Mouse (Mus musculus) limb, embryonic 15.5 days (tissue): ENCODE measurements around the gene Plek2. TPM values are rescaled to one million over a fixed set of nuclear protein-coding genes. Genes with fewer than 3 reads are reported as not detected.

Experiments used
- ATAC-seq: fragments of 200-750 bp; cut with Nextera tagmentation; 2 replicates; pipeline ENCODE4 v1.8.0; 2017; ENCODE audit warnings: low read depth, moderate TSS enrichment; ENCODE audit not compliant: insufficient number of reproducible peaks, low FRiP score, low TSS enrichment
- H3K27ac ChIP-seq: fragments of 300-500 bp; sonication (generic); 2 replicates; pipeline ENCODE4 v1.5.1; 2015; ENCODE audit warnings: moderate library complexity, mild to moderate bottlenecking, inconsistent platforms
- H3K27me3 ChIP-seq: fragments of 300-500 bp; sonication (generic); 2 replicates; pipeline ENCODE4 v1.6.1; 2015; ENCODE audit warnings: inconsistent platforms
- H3K36me3 ChIP-seq: fragments of 300-500 bp; sonication (generic); 2 replicates; pipeline ENCODE4 v1.6.1; 2015; ENCODE audit warnings: inconsistent platforms
- H3K4me1 ChIP-seq: fragments of 300-500 bp; sonication (generic); 2 replicates; pipeline ENCODE4 v1.6.1; 2015; ENCODE audit warnings: inconsistent platforms
- H3K4me2 ChIP-seq: fragments of 300-500 bp; sonication (generic); 2 replicates; pipeline ENCODE4 v1.6.1; 2015; ENCODE audit warnings: mild to moderate bottlenecking, inconsistent platforms
- H3K4me3 ChIP-seq: fragments of 300-500 bp; sonication (generic); 2 replicates; pipeline ENCODE4 v1.5.1; 2015; ENCODE audit warnings: mild to moderate bottlenecking, inconsistent platforms
- H3K9ac ChIP-seq: fragments of 300-500 bp; sonication (generic); 2 replicates; pipeline ENCODE4 v1.6.1; 2015; ENCODE audit warnings: inconsistent platforms
- H3K9me3 ChIP-seq: fragments of 300-500 bp; sonication (generic); 2 replicates; pipeline ENCODE4 v1.6.1; 2016; ENCODE audit warnings: inconsistent platforms
- WGBS: fragments of 180-500 bp; shearing (Covaris S2); methylation state at CpG from one replicate; pipeline ENCODE4 v1.1.7; 2015; 5-methylcytosine and 5-hydroxymethylcytosine counted together
- polyA plus RNA-seq: library from polyadenylated mRNA; unstranded; fragments of >200 nt; fragmentation: Nextera tagmentation; extraction: Ambion mirVana; gene quantifications from 2 replicates; pipeline ENCODE4 v1.2.1, GENCODE M21; 2015

Gene Plek2
- polyA plus RNA-seq: 7.3 and 8.7 TPM in 2 replicates

DNA sequence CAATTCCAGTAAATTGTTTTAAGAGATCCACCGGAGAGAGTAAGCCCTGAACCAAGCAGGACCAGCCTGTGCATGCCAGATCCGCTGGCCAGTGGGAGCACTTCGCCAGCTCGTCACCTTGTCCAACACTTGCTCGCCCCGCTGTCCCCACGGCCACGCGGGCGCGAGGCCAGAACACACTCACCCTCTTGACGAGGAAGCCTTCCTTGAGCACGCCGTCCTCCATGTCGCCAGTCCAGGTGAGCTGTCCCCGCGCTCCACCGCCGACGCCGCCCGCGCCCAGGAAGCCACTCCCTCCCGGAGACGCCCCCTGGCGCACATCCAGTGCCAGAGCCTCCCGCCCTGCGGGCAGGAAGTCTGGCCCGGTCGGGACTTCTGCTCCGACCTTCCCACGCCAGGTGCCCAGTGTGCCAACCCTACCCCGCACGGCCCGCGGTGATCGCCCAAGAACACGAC, at the start of gene Plek2:
Gene Plek2 (minus strand): TSS at position 258 of the 456 bp plus-strand sequence.
- 2% methylated on average over 38 of the region's 38 CpGs for WGBS
- Histone ChIP-seq H3K4me1 (peaks cover 14% of the 10 kb centered on the region), H3K9ac (peak within 1 kb of the TSS; percentile 42; the same call in 1 of the 2 replicates), H3K4me3 (peak within 1 kb of the TSS; percentile 47), H3K36me3 (no peaks in the 10 kb centered on the region), H3K27me3 (peaks cover 32% of the 10 kb centered on the region), H3K4me2 (peak within 1 kb of the TSS; percentile 87), H3K27ac (no peak within 1 kb of the TSS), H3K9me3 (no peaks in the 10 kb centered on the region)
- ATAC-seq: no peak

DNA sequence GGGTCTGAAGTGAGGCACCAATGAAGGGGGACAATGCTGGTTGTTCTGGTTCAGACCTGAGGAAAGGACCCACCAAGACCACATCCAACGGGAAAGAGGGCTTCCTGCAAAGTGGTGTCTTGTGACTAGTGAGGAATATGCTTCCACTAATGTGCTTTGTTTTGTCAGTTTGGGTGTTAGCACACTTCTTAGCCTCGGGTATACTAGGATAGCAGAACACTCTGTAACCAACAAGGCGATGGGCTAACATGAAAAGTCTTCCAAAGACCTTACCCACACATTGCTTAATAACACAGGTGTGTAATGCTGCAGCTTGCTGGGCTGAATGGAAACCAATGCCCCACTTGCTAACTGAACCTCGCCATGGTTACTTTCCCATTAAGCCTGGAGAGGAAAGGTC, 49.6 kb upstream of the Plek2 start:
- Histone ChIP-seq H3K36me3 (no peaks in the 10 kb centered on the region), H3K4me1 (no peaks in the 10 kb centered on the region), H3K27ac (no peak overlapping the region), H3K4me3 (no peak overlapping the region), H3K4me2 (no peak overlapping the region), H3K9me3 (no peaks in the 10 kb centered on the region), H3K27me3 (no peaks in the 10 kb centered on the region), H3K9ac (no peak overlapping the region)
- 76% methylated on average over 4 of the region's 4 CpGs for WGBS
- ATAC-seq: no peak

DNA sequence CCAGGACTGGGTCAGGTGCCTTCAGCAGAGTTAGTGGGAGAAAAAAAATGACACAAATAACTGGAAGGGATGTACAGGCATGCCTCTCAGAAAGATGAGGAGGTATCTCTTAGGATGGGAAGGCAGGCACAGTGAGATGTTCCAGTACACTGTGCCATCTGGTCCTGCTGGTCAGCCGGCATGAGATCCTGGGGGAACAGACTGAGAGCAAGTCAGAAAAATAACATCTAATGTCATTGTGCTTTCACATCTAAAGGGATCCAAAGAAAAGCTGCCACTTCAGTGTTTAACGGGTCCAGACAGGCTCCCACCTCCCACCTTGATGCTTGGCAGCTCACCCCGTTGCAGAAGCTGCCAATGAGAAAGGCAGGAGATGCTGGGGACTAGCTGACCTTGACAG, 45.7 kb upstream of the Plek2 start:
- no peak for ATAC-seq
- Histone ChIP-seq H3K9me3 (no peaks in the 10 kb centered on the region), H3K27me3 (no peaks in the 10 kb centered on the region), H3K4me3 (no peak overlapping the region), H3K9ac (no peak overlapping the region), H3K4me1 (no peaks in the 10 kb centered on the region), H3K27ac (no peak overlapping the region), H3K36me3 (no peaks in the 10 kb centered on the region), H3K4me2 (no peak overlapping the region)
- WGBS: 53% methylated on average over 3 of the region's 3 CpGs

DNA sequence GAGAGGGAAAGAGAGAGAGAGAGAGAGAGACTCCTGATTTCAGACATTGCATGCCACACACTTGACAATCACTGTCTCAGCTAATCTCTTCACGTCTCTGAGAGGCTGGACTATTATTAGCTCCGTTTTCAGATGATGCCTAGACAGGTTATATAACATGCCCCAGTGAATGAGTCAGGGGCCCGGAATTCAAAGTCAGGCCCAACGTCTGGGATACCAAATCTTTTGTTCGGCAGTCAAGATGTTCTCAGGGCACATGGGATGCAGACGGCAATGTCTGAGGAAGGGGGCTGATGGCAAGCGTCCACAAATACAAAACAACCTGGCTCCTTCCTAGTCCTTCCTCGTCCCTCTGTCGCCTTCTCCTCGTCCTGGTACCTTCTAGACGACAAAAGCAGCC, 45.3 kb upstream of the Plek2 start:
- Histone ChIP-seq H3K4me2 (no peak overlapping the region), H3K4me1 (no peaks in the 10 kb centered on the region), H3K9me3 (no peaks in the 10 kb centered on the region), H3K9ac (no peak overlapping the region), H3K4me3 (no peak overlapping the region), H3K27ac (no peak overlapping the region), H3K36me3 (no peaks in the 10 kb centered on the region), H3K27me3 (no peaks in the 10 kb centered on the region)
- WGBS: 59% methylated on average over 11 of the region's 11 CpGs
- no peak for ATAC-seq

DNA sequence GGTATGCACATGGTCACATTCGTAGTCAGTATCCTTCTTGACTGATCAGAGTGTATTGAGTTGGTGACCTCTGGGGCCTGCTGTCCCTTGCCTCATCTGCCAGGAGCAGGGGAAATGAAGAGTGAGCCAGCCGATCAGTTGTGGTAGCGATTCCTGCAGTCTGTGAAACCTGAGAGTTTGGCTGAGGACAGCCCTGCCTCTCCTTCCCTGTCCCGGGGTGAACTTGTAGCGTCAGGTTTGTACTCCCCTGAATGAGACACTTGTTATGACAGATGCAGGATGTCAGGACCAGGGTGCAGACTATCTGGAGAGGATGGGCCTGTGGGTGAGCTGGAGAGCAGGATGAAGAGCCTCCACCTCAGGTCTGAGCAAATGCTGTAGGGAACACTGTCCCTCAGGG, 40.9 kb upstream of the Plek2 start:
- Histone ChIP-seq H3K36me3 (no peaks in the 10 kb centered on the region), H3K9me3 (no peaks in the 10 kb centered on the region), H3K27ac (no peak overlapping the region), H3K4me2 (no peak overlapping the region), H3K27me3 (no peaks in the 10 kb centered on the region), H3K4me3 (no peak overlapping the region), H3K9ac (no peak overlapping the region), H3K4me1 (no peaks in the 10 kb centered on the region)
- ATAC-seq: no peak
- WGBS: 41% methylated on average over 5 of the region's 5 CpGs

- H3K36me3 ChIP-seq: no peaks in the 10 kb centered on the region
- no peaks in the 10 kb centered on the region for H3K27me3 ChIP-seq
- H3K9ac ChIP-seq: no peak overlapping the region
- no peaks in the 10 kb centered on the region for H3K9me3 ChIP-seq
- no peak overlapping the region for H3K4me2 ChIP-seq
- H3K4me1 ChIP-seq: no peaks in the 10 kb centered on the region
- no peak for ATAC-seq
- H3K4me3 ChIP-seq: no peak overlapping the region
- no peak overlapping the region for H3K27ac ChIP-seq
- 72% methylated on average over 6 of the region's 6 CpGs for whole genome bisulfite sequencing
Measured at GRCm38 (mm10) chr12:78947161-78947560, 40.4 kb upstream of the Plek2 start.

DNA sequence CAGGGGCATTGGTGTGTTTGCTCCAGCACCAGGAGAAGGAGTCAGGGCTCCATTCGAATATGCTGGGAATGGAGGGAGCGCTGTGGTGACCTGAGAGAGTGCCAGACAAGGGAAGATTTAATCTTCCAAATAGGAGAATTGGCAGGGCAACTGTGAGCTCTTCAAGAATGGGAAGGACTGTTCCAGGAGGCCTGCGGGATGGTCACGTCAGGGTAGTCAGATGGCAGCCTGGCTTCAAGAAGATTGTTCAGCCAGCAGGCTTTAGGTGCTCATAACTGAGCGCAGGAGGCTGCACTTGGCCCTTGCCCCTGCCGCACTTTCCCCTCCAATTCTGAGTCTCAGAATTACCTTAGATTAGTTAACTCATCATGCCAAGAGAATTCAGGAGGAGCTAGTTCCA, 36.2 kb upstream of the Plek2 start:
- Histone ChIP-seq H3K4me1 (no peaks in the 10 kb centered on the region), H3K27me3 (no peaks in the 10 kb centered on the region), H3K36me3 (no peaks in the 10 kb centered on the region), H3K27ac (no peak overlapping the region), H3K4me3 (no peak overlapping the region), H3K4me2 (no peak overlapping the region), H3K9ac (no peak overlapping the region), H3K9me3 (no peaks in the 10 kb centered on the region)
- ATAC-seq: no peak
- WGBS: 82% methylated on average over 6 of the region's 6 CpGs

DNA sequence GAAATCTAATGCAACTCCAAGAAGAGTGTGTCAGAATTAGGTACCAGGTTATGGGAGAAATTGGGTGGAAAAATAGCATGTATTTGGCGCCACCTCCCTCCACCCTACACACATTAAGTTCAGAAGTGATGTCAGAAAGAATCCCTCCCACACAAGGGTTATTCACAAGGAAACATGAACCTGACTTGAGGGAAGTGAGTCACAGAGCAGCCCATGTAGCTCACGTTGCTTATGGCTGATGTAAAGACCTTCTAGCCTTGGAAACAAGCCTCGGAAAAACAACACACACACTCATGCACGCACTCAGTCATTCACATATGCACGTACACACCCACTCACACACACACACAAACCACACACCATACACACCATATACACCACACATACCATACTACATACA, 33.3 kb upstream of the Plek2 start:
- ATAC-seq: 0 out of 2 replicates have a peak, but pooled peaks have one; percentile 14
- H3K4me1 ChIP-seq: no peaks in the 10 kb centered on the region
- no peak overlapping the region for H3K4me3 ChIP-seq
- no peak overlapping the region for H3K4me2 ChIP-seq
- H3K9ac ChIP-seq: no peak overlapping the region
- no peaks in the 10 kb centered on the region for H3K27me3 ChIP-seq
- no peaks in the 10 kb centered on the region for H3K9me3 ChIP-seq
- no peak overlapping the region for H3K27ac ChIP-seq
- H3K36me3 ChIP-seq: no peaks in the 10 kb centered on the region
- WGBS: 72% methylated on average over 5 of the region's 5 CpGs

GRCm38 (mm10) chr12:78939393-78940037, 32.8 kb upstream of the Plek2 start:
- no peak for ATAC-seq
- Histone ChIP-seq H3K4me3 (no peak overlapping the region), H3K27ac (no peak overlapping the region), H3K9ac (no peak overlapping the region), H3K4me1 (no peaks in the 10 kb centered on the region), H3K4me2 (no peak overlapping the region), H3K36me3 (no peaks in the 10 kb centered on the region), H3K27me3 (no peaks in the 10 kb centered on the region), H3K9me3 (no peaks in the 10 kb centered on the region)
- WGBS: 53% methylated on average over 7 of the region's 7 CpGs

DNA sequence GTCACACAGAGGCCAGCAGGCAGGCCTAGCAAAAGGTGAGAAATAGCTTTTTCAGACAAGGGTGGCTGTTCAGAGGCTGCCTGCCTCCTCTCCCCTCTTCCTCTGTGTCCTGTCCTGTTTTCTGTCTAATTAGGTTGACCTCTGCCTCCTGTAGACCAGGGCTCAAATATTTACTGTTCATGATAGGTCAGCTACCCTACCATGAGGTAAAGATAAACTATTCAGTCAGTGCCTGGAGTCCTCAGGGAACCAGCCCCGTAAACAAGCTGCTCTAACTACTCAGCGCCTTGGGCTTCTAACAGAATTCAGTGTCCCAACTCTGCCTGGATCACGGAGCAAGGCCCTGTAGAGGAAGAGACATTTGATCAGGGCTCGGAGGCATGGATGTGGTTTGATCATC, 29.7 kb upstream of the Plek2 start:
- Histone ChIP-seq H3K9ac (no peak overlapping the region), H3K27me3 (no peaks in the 10 kb centered on the region), H3K9me3 (no peaks in the 10 kb centered on the region), H3K4me2 (no peak overlapping the region), H3K36me3 (no peaks in the 10 kb centered on the region), H3K27ac (no peak overlapping the region), H3K4me3 (no peak overlapping the region), H3K4me1 (no peaks in the 10 kb centered on the region)
- WGBS: 34% methylated on average over 4 of the region's 4 CpGs
- no peak for ATAC-seq

DNA sequence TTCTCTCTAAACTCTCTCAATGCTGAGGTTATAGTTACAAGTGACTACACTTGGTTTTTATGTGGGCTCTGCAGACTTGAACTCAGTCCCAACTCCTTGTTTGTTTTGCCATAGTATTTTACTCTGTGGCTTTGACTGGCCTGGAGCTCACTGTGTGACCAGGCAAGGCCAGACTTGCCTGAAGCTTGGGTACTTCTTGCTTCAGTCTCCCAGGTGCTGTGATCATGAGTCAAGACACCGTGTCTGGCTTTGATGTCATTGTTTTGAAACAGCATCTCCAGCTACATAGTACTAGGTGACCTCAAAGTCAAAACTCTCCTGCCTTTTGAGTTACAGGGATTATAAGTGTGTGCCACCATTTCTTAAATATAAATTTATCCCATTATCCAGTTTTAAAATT, 23.1 kb upstream of the Plek2 start:
- H3K9ac ChIP-seq: no peak overlapping the region
- no peaks in the 10 kb centered on the region for H3K36me3 ChIP-seq
- ATAC-seq: no peak
- no peaks in the 10 kb centered on the region for H3K9me3 ChIP-seq
- H3K27me3 ChIP-seq: no peaks in the 10 kb centered on the region
- no peak overlapping the region for H3K27ac ChIP-seq
- H3K4me1 ChIP-seq: no peaks in the 10 kb centered on the region
- WGBS: 65% methylated on average over 1 of the region's 1 CpGs
- H3K4me2 ChIP-seq: no peak overlapping the region
- H3K4me3 ChIP-seq: no peak overlapping the region

- ATAC-seq: no peak
- WGBS: 56% methylated on average over 5 of the region's 5 CpGs
- no peaks in the 10 kb centered on the region for H3K4me1 ChIP-seq
- no peak overlapping the region for H3K9ac ChIP-seq
- H3K27me3 ChIP-seq: no peaks in the 10 kb centered on the region
- no peak overlapping the region for H3K4me2 ChIP-seq
- H3K4me3 ChIP-seq: no peak overlapping the region
- H3K9me3 ChIP-seq: no peaks in the 10 kb centered on the region
- H3K36me3 ChIP-seq: no peaks in the 10 kb centered on the region
- no peak overlapping the region for H3K27ac ChIP-seq
Measured at GRCm38 (mm10) chr12:78927287-78927686, 20.5 kb upstream of the Plek2 start.
